Mouse (Mus musculus) layer of hippocampus, adult 9-11 months (tissue): ENCODE data around the gene Syt16.

Experiments used
- DNase-seq: peaks from one replicate; pipeline ENCODE4 v3.0.0; 2022

The Syt16 gene

DNA sequence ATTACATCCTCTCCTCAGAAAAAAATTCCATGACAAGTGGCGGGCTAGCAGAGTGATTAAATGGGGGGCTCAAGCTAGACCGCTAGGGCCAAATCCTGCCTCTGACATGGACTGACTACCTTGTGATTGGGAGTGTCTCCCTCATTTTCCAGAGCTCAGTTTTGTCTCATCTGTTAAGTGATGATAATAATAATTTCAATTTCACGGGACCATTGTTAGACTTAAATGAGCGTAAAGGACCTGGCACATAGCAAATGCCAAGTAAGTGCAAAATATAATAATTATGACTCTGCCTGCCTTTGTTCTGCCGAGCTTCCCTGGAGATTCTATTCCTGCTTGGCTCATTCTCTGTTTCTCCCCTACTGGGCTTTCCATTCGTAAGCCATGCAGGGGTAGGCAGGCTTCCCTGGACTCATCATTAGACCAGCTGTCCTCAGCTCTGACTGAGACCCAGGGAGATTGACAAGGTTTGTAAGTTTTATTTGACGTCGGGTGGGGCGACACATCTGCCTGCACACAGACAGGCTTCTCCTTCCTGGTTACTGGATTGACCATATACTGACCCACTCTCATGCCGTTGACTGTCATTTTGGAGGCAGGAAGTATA, 112.1 kb downstream of the Syt16 start:
- DNase-seq: no peak

DNA sequence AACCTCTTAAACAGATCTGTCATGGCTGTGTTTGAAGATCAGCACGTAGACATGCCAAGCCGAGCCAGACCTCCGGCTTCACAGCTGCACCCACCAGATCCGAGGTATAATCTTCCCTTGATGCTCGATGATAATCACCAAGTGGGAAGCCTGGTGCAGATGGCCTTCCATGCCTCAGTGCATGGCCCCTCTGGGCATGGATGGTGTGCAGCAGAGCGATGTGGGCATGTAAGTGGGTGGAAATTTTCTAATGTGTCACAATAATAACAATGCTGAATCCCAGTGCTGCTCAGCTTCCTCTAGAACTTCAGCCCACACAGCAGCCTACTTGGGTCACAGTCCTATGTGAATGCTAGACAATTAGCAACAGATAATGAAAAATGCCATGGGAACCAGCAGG, 119.4 kb downstream of the Syt16 start:
- DNase-seq: peak; percentile 62

DNA sequence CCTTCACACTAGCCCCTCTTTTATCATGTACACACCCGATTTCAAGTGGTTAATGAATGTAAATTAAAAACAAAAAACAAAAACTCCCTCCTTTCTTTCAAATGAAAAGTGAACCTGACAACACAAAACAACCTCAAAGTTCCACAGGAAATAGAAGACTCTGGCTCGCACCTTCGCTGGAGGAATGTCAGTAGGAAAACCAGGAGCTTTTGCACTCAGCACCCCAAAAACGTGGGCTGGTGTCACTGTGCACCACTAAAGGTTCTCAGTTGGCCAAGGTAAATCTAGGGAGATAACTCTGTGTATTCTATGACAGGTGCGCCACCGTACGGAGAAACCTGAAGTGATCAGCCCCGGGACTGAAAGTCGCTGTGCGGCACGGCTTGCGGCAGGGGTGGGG, 128.3 kb downstream of the Syt16 start:
- no peak for DNase-seq

DNA sequence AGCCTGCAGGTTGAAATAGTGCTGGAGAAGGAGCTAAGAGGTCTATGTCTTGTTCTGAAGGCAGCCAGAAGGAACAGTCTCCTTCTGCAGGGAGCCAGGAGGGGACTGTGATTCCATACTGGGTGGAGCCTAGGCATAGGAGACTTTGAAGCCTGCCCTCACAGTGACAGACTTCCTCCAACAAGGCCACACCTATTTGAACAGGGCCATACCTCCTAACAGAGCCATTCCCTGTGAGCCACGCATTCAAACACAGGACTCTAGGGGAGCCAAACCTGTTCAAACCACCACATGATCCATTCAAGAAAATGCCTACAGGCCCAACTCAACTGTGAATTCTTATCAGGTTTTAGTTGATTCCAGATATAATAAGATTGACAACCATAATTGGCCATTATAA, 130.8 kb downstream of the Syt16 start:
- DNase-seq: no peak

GRCm38 (mm10) chr12:74131790-74132189, 134.3 kb downstream of the Syt16 start:
- peak; percentile 31 for DNase-seq

- no peak for DNase-seq
Observed at GRCm38 (mm10) chr12:74142147-74142546, 144.7 kb downstream of the Syt16 start.

DNA sequence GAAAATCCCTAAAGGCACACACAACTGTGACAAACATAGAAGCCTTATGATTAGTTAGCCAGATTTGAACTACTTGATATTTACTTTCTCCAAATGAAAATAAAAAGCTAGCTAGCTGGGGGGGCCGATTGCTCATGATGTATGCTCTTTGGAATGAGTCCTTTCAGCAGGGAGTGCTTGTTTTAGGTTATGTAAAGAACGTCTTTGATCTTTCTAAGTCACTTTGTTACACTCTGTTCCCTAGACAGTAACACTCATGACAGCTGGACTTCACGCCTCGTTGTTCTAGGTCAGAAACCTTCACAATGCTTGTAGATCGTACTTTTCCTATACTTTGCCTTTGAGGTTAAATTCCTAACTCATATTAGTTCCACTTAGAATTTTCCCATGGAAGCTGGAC, 146.9 kb downstream of the Syt16 start:
- DNase-seq: no peak

- DNase-seq: no peak
Observed at GRCm38 (mm10) chr12:74160791-74161190, 163.3 kb downstream of the Syt16 start.

GRCm38 (mm10) chr12:74163080-74163479, 165.6 kb downstream of the Syt16 start:
- DNase-seq: no peak

DNA sequence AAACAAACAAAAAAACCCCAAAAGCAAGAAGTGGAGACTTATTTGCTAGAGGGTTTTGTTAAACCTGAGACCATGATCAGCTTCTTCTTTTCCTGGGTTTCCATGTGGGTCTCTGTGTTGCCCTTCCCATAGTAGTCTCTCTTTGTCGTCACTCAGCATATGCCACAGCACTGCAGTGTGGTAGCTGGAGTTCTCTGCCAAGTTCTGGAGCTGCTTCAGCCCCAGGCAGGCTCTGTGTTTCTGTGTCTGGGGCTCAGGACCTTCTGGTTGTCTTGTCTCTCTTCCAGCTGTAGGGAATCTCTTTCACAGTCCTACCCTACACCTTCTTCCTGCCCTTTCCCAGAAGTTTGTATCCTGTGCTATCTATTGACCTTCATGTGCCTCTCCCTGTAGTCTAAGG, 173.8 kb downstream of the Syt16 start:
- peak; percentile 14 for DNase-seq

DNA sequence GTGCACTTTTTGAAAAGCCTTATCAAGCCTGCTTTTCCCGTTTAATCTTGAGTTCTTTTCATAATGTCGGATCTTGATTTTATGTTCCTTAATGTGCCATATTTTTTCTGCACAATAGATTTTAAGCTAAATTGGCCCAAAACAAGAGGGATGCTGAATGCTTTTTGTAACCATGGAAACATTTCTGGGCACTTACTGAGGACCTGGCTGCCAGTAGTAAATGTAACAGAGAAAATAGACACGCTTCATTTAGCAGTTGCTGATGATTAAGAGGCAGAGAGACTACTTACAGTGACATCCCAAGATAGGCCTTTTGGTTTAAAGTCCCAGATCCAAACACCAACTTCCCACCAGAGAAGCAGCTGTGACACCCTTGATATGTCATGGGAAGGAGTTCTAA, 176.4 kb downstream of the Syt16 start:
- peak; percentile 47 for DNase-seq

DNA sequence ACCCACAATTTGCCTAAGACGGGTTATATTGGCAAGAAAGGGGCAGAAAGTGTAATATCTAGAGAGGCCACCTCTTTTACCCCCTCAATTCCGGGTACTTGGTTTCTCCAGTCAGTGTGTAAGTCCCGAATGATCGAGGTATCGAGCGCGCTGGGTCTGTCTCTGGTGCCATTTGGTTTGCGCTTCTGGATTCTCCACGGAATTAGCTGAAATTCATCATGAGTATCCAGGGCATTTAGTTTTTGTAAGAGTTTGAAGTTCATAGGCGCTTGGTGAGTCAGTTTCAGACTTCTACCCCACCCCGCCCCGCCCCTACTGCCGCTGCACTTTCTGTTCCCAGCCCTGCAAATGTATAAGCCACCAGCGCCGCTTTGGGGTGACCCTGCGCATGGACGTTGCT, 187.1 kb downstream of the Syt16 start:
- no peak for DNase-seq

- DNase-seq: no peak
Observed at GRCm38 (mm10) chr12:74188243-74188785, 190.9 kb downstream of the Syt16 start.

DNA sequence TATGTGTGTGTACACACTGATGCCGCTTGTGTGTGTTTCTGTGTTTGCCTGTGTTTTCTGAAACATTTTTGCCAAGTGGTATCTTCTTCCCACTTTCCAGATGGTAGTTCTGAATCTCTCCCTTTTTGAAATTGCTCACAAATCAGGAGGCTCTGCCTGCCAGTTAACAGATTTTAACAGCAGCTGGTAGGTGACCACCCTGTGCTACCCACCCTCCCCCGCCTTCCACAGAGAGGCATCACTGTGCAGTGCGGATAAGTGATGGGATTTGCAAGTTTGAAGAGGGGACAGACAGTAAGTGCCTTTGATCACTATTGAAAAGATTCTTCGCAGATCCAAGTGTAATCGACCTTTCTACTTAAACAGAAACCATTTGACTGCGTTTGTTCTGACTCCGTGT, 191.4 kb downstream of the Syt16 start:
- peak; percentile 78 for DNase-seq

GRCm38 (mm10) chr12:74189840-74190239, 192.4 kb downstream of the Syt16 start:
- no peak for DNase-seq

DNA sequence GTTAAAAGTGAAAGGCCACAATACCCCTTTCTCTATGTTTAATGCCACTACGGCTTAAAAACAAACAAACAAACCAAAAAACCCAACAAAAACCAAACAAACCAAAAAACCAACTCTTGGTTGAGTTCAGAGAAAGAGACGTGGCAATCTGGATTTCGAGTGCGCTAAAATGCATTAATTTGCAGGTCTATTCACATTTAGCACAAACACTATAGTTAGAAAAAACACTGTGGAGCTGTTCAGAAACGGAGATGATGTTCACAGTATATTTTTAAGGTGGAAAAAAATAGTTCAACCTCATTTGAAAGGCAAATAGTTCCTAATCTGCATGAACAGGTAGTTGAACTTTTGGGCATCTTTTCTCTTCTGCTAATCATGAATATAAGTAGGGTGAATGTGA, 192.8 kb downstream of the Syt16 start:
- no peak for DNase-seq

DNA sequence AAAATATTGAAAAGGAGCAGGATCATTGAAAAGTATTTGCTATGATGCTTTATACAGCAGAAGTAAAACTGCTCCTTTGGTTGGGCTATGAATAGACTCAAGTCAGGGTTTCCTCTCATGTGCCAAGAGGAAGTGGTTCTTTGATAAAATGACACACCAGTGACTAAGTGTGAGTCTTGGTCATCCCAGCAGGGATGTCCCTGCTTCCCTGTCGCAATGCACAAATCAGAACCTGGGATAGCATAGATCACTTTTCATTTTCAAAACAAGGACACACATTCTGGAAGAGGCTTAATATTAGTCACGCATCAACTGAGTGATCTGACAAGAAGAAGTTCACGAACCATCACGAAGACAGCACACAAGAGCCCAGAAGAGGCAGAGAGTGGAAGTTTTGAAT, 195.1 kb downstream of the Syt16 start:
- DNase-seq: no peak

DNA sequence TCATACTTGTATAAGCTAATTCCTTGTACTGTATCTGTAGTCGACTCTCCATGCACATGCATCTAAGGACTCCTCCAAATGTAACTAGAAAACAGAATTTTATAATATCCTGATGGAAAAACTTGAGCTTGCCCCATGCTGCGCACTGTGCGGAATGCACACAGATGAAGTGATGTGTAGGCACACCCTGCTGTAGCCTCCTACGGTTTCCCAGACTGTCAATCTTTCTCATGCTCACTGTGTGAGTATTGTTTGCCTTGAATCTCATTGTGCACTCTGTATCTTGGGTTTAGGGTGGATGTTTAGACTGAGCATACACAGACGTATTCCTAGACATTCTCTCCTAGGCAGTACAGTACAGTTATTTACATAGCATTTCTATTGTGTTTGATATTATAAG, 203.9 kb downstream of the Syt16 start:
- DNase-seq: peak; percentile 17

DNA sequence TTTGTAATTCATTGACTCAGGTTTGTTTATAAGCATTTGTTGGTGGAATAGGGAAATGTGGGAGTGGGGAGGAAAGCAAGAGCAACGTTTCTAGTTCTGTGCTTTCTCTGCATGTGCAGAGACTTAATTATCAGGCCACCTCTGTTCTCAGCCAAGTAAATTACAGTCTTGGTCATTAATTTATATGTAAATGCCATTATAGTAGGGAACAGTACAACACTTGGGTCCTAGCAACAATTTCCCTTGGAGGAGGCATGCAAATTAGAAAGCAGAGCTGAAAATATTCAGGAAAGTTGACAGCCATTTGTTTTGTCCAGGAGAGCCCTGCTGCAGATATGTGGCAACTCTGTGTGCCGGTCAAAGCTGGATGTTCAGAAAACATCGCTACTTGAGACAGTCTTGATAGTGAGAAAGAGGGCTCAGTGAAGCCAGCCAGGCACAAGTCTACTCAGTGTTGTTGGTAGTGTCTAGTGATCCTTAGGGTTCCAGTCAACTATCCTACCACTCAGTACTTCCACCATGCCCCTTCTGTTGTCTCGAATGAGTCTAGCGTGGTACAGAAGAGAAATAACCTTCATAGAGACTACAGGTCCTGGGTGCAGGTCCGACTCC, 205.1 kb downstream of the Syt16 start:
- no peak for DNase-seq

- DNase-seq: peak; percentile 41
Observed at GRCm38 (mm10) chr12:74212156-74212555, 214.7 kb downstream of the Syt16 start.

- DNase-seq: peak; percentile 38
Observed at GRCm38 (mm10) chr12:74216103-74216728, 218.8 kb downstream of the Syt16 start.

GRCm38 (mm10) chr12:74219909-74220308, 222.4 kb downstream of the Syt16 start:
- no peak for DNase-seq

- no peak for DNase-seq
Observed at GRCm38 (mm10) chr12:74220651-74221050, 223.2 kb downstream of the Syt16 start.

DNA sequence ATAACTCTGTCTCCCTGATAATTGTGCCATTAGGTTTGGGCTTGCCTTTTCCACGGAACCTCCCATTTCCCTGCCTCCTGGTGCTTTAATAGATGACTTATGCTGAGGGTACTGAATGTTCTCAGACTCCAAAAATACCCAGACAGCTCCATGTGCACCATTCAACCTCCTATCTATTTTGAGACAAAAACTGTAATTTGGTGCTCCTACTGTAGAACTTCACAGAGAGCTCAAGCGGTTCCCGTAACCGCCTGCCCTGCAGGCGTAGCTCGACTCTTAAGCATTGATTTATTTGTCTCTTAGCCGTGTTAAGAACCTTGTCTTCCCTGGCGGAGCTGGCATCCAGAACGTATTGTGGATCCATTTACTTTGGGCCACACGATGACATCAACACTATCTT, 233.3 kb downstream of the Syt16 start:
- DNase-seq: peak; percentile 69
